8 mouse cellular contexts compared by ENCODE assay signal in the genomic region with DNA sequence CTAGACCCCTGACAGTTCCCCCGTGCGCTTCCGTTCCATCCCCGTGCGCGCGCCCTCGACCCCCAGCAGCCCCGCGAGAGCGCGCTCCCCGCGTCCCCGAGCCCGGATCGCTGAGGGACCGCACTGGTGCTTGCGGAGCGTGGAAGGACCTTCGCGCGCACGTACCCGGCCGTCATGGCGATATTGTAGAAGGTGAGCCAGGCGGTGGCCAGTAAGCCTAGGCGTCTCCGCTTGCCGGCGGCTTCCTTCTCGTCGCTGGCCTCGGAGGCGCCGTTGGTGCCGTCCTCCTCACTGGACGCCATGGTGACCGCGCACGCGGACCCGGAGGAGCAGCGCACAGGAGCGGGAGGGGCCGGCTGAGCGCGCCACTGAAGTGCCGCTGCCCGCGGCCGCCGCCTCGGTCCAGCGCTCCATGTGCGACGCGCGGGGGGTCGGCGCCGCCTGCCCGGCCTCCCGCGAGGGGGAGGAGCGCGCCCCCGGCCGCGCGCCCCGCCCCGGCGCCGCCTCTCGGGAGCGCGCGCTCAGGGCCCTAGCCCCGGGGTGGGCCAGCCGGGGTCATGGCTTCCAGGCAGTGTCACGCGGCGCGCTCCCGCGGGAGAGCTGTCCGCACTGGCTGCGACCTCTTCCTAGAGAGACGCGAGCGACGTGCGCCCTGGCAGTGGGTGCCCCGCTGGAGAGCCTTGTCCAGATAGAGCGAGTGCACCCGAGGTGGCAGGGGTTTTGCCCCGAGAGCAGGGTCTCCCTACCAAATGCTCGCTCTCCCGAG. TPM values are rescaled to one million over a fixed set of nuclear protein-coding genes. Genes with fewer than 3 reads are reported as not detected.
DNase-seq lines count a peak whose midpoint lies in the region; ATAC-seq and TF ChIP-seq lines count a peak whose summit lies in the region.

A gene (minus strand): TSS at position 570 of the 766 bp plus-strand sequence.

- no peaks in the 10 kb centered on the region for H3K27me3 ChIP-seq in heart, embryonic 13.5 days (replicated peaks)
- no peaks in the 10 kb centered on the region for H3K27me3 ChIP-seq in liver, embryonic 14.5 days (ENCODE audit: control insufficient read depth, insufficient read depth, low read length)
- no peaks in the 10 kb centered on the region for H3K27me3 ChIP-seq in neural tube, embryonic 11.5 days (ENCODE audit: control insufficient read depth, insufficient read depth, low read length)
- H3K27me3 ChIP-seq in stomach, embryonic 16.5 days (ENCODE audit: control insufficient read depth, insufficient read depth, low read length), result no peaks in the 10 kb centered on the region

- H3K9me3 ChIP-seq in heart, embryonic 13.5 days, result no peaks in the 10 kb centered on the region
- no peaks in the 10 kb centered on the region for H3K9me3 ChIP-seq in liver, embryonic 14.5 days (ENCODE audit: control insufficient read depth, low read length)
- no peaks in the 10 kb centered on the region for H3K9me3 ChIP-seq in neural tube, embryonic 11.5 days (ENCODE audit: control insufficient read depth, low read length)
- no peaks in the 10 kb centered on the region for H3K9me3 ChIP-seq in stomach, embryonic 16.5 days (replicated peaks; ENCODE audit: control insufficient read depth, low read length)

- no peak for TF ChIP-seq EP300 in liver, embryonic 14.5 days (IDR thresholded peaks at IDR 0.05; ENCODE audit: low read depth)

- H3K9ac ChIP-seq in heart, embryonic 13.5 days, result peak within 1 kb of the TSS; percentile 88
- H3K9ac ChIP-seq in liver, embryonic 14.5 days (replicated peaks), result peak within 1 kb of the TSS; percentile 75
- H3K9ac ChIP-seq in neural tube, embryonic 11.5 days (ENCODE audit: low read length), result peak within 1 kb of the TSS; percentile 75
- peak within 1 kb of the TSS; percentile 92 for H3K9ac ChIP-seq in stomach, embryonic 16.5 days (ENCODE audit: low read length)

- peak; percentile 57; the same call in 1 of the 2 replicates for ATAC-seq in erythroid progenitor cell, adult 5-6 weeks (replicated peaks; ENCODE audit: low FRiP score, poor library complexity, severe bottlenecking)
- ATAC-seq in heart, embryonic 13.5 days (ENCODE audit: extremely low read depth, insufficient number of reproducible peaks, low FRiP score, low TSS enrichment), result peak; percentile 74
- ATAC-seq in liver, embryonic 14.5 days (ENCODE audit: insufficient read depth), result peak; percentile 78
- ATAC-seq in neural tube, embryonic 11.5 days (ENCODE audit: insufficient read depth, low FRiP score, low TSS enrichment), result peak; percentile 84
- peak; percentile 86 for ATAC-seq in stomach, embryonic 16.5 days (ENCODE audit: insufficient read depth, low FRiP score)

- under 1% methylated on average over 100 of the region's 101 CpGs for WGBS in heart, embryonic 13.5 days
- WGBS in liver, embryonic 14.5 days (ENCODE audit: insufficient replicate concordance), result under 1% methylated on average over 97 of the region's 101 CpGs
- WGBS in neural tube, embryonic 11.5 days, result under 1% methylated on average over 56 of the region's 101 CpGs
- whole genome bisulfite sequencing in stomach, embryonic 16.5 days, result under 1% methylated on average over 67 of the region's 101 CpGs

- peak within 1 kb of the TSS; percentile 98 for H3K27ac ChIP-seq in heart, embryonic 13.5 days (replicated peaks)
- H3K27ac ChIP-seq in liver, embryonic 14.5 days, result peak within 1 kb of the TSS; percentile 50; the same call in 1 of the 2 replicates
- H3K27ac ChIP-seq in neural tube, embryonic 11.5 days (ENCODE audit: low read depth, low read length), result peak within 1 kb of the TSS; percentile 86
- H3K27ac ChIP-seq in stomach, embryonic 16.5 days (ENCODE audit: low read length), result peak within 1 kb of the TSS; percentile 86

- TF ChIP-seq CTCF in brain, embryonic 14.5 days (IDR thresholded peaks at IDR 0.05; ENCODE audit: borderline replicate concordance, extremely low read depth, insufficient read depth, insufficient read length), result no peak
- TF ChIP-seq CTCF in liver, embryonic 14.5 days (IDR thresholded peaks at IDR 0.05; ENCODE audit: low read depth), result no peak

- peak within 1 kb of the TSS; percentile 77 for H3K4me2 ChIP-seq in heart, embryonic 13.5 days
- peak within 1 kb of the TSS; percentile 72 for H3K4me2 ChIP-seq in liver, embryonic 14.5 days (ENCODE audit: low read depth)
- peak within 1 kb of the TSS; percentile 69 for H3K4me2 ChIP-seq in neural tube, embryonic 11.5 days (ENCODE audit: low read depth)
- H3K4me2 ChIP-seq in stomach, embryonic 16.5 days (ENCODE audit: low read depth, low read length), result peak within 1 kb of the TSS; percentile 64

- 0 out of 2 replicates have a peak, but pooled peaks have one; percentile 5 for TF ChIP-seq POLR2A in brain, embryonic 14.5 days (IDR thresholded peaks at IDR 0.05; ENCODE audit: borderline replicate concordance, extremely low read depth, insufficient read depth, insufficient read length, poor library complexity, severe bottlenecking)

- H3K36me3 ChIP-seq in heart, embryonic 13.5 days, result no peaks in the 10 kb centered on the region
- H3K36me3 ChIP-seq in liver, embryonic 14.5 days (replicated peaks; ENCODE audit: control insufficient read depth, insufficient read depth, low read depth), result no peaks in the 10 kb centered on the region
- no peaks in the 10 kb centered on the region for H3K36me3 ChIP-seq in neural tube, embryonic 11.5 days (ENCODE audit: control insufficient read depth, insufficient read depth, low read length)
- no peaks in the 10 kb centered on the region for H3K36me3 ChIP-seq in stomach, embryonic 16.5 days (ENCODE audit: control insufficient read depth, insufficient read depth, low read length)

- H3K4me3 ChIP-seq in heart, embryonic 13.5 days, result peak within 1 kb of the TSS; percentile 82
- peak within 1 kb of the TSS; percentile 75 to 89 for H3K4me3 ChIP-seq in liver, embryonic 14.5 days (ENCODE audit: insufficient read depth in 1 of 2, low read depth in 2 of 2, low read length in 2 of 2)
- peak within 1 kb of the TSS; percentile 76 for H3K4me3 ChIP-seq in neural tube, embryonic 11.5 days (ENCODE audit: low read depth, low read length)
- H3K4me3 ChIP-seq in stomach, embryonic 16.5 days (replicated peaks; ENCODE audit: low read length), result peak within 1 kb of the TSS; percentile 81

- peak; percentile 34 for DNase-seq in CD4-positive helper T cell, adult 2 months (ENCODE audit: low read depth, low spot score)
- DNase-seq in brain, embryonic 14.5 days (ENCODE audit: low read depth), result peak; percentile 97
- DNase-seq in kidney, postnatal 14 days, result peak; percentile 85
- DNase-seq in liver, embryonic 14.5 days (ENCODE audit: low read depth in 3 of 3, low spot score in 3 of 3), result peak in 1 of 3 experiments; percentile 42
- peak; percentile 93 for DNase-seq in neural tube, embryonic 11.5 days (ENCODE audit: low spot score)

- H3K4me1 ChIP-seq in heart, embryonic 13.5 days, result peaks cover 26% of the 10 kb centered on the region
- peaks cover 6 to 7% of the 10 kb centered on the region in 2 experiments; a peak in 3 of 4 replicates for H3K4me1 ChIP-seq in liver, embryonic 14.5 days (replicated peaks; ENCODE audit: control insufficient read depth in 2 of 2, insufficient read depth in 2 of 2, low read length in 1 of 2)
- no peaks in the 10 kb centered on the region for H3K4me1 ChIP-seq in neural tube, embryonic 11.5 days (ENCODE audit: control insufficient read depth, insufficient read depth, low read length)
- H3K4me1 ChIP-seq in stomach, embryonic 16.5 days (ENCODE audit: control insufficient read depth, insufficient read depth, low read length), result 0 out of 2 replicates have a peak, but pooled peaks cover 2% of the 10 kb centered on the region

RNA-seq across cellular contexts. Expression of the gene that starts here (rescaled TPM):
- polyA plus RNA-seq in brain, embryonic 14.5 days (2012; rRNA removed), result 51.8 and 56.5 TPM in 2 replicates
- 7.5 and 13.7 TPM in 2 replicates for total RNA-seq in erythroid progenitor cell, adult 5-6 weeks (2015; ENCODE audit: low replicate concordance)
- total RNA-seq in erythroid progenitor cell, adult 5-6 weeks (2017; ENCODE audit: low replicate concordance), result 4.0 TPM in 1 of 2 replicates, not detected in the other
- 212 and 241 TPM in 2 replicates for polyA plus RNA-seq in heart, embryonic 13.5 days (2015; fragmentation: Nextera tagmentation; extraction: Ambion mirVana)
- polyA plus RNA-seq in liver, embryonic 14.5 days (2012; rRNA removed), result 20.6 and 30.3 TPM in 2 replicates
- polyA plus RNA-seq in liver, embryonic 14.5 days (2014; fragmentation: Nextera tagmentation; extraction: Ambion mirVana), result 58.0 and 60.7 TPM in 2 replicates
- polyA plus RNA-seq in neural tube, embryonic 11.5 days (2014; fragmentation: Nextera tagmentation; extraction: Ambion mirVana), result 53.8 and 54.8 TPM in 2 replicates
- 121 and 137 TPM in 2 replicates for polyA plus RNA-seq in stomach, embryonic 16.5 days (2015; fragmentation: Nextera tagmentation; extraction: Ambion mirVana)
